Mouse (Mus musculus): ENCODE measurements around the gene Pnpo.

GRCm38 (mm10) chr11:96943746-96944304 lies at the start of gene Pnpo:
- TF ChIP-seq TAL1 (IDR thresholded peaks at IDR 0.05; ENCODE audit: low read length) = no peak
- TF ChIP-seq GATA1 (IDR thresholded peaks at IDR 0.05; ENCODE audit: low read length) = no peak
